Mouse (Mus musculus) adrenal gland (tissue): ENCODE measurements around the gene Smap2.
"Not testable (repeated sequence)": the region's sequence is repeated elsewhere in the genome, so short reads cannot be mapped to it uniquely, and the experiment has no call there.

Experiments used
- intact Hi-C: fragments of 180-260 bp; cut with DNase I; formaldehyde crosslinking; loops from one replicate; pipeline ENCODE4 v1.15.1; 2025
- long read RNA-seq, 2 experiments: library from polyadenylated mRNA; unstranded; transcript quantifications; one replicate each; pipeline ENCODE4 v2.0.0; 2020; ENCODE audit warnings: borderline replicate concordance in 1 of 2; ENCODE audit not compliant: insufficient replicate concordance in 1 of 2

The Smap2 gene
- long read RNA-seq, experiment 1, partial matches to known transcripts: 2 of 4 reads
- long read RNA-seq, experiment 1, other reads (novel, unspliced or antisense): 1 of 4 reads
- long read RNA-seq, experiment 2, partial matches to known transcripts: 3 of 3 reads
- long read RNA-seq, experiment 2, other reads (novel, unspliced or antisense): 0 of 3 reads

DNA sequence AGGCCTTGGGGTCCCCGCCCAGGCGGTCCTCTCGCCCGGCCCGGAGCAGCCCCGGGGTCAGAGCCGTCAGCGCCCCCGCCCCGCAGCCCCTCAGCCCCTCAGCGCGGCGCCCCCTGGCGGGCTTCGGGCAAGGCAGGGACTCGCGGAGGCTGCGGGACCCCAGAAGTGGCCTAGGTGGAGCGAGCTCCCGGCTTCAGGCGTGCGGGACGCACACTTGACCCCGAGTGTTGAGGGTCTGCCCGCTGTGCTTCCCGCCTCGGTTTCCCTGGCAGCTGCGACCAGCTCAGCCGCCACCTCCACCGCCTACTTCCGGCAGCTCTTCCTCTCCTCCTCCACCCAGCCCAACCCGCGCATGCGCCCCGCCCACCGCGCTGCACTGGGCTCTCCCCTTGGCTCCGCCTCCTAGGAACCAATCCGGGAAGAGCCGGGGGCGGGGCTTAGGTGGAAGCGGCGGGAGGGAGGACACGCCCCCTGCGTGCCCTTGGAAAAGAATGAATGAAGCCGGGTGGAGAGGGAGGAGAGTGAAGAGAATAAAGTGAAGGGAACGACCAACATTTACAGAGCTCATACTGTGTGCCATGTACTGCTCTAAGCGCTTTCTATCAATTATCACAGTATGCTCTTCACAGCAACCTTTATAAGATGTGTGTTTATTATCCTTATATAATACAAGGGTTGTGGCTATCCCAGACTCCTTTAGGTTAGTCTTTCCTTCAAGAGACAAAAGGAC is at the start of gene Smap2:
Gene Smap2 (minus strand): TSS at position 320 of the 730 bp plus-strand sequence.
- intact Hi-C loops: no loop called here

DNA sequence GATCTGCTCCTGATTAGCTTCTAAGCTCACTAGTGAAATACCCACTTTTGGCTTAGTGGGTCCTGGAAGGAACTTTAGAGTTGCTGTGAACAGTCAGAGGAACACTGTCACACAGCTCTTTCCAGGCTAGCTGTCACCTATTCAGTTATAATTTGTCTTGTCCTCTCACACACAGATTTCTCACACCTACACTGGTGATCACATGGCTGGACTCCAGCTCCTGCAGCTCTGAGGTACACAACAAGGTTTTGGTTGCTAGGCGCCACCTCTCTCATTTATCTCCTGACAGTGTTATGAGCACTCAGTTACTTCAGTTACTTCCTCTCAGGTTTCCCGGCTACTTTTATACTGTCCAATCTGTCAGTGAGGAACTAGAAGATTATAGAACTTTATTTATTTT is 48.3 kb upstream of the Smap2 start:
- intact Hi-C loops: no loop called here

DNA sequence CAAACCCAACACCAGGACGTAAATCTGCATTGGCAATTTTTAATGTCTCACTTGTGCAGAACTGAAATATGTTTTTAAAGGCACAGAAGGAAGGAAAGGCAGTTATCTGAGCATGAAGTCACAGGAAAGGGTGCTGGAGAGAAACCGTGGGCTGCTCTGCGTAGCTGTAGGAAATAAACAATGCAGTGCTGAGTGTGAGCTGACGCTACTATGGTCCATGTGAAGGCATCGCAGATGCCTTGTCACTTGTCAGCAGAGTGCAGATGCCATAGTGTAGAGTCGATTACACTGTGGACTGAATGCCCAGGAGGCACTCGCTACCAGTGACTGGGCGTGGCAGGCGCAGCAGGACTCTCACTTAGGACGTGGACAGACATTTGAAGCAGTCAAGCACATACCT is 42.2 kb upstream of the Smap2 start:
- intact Hi-C loops: not testable (repeated sequence)

DNA sequence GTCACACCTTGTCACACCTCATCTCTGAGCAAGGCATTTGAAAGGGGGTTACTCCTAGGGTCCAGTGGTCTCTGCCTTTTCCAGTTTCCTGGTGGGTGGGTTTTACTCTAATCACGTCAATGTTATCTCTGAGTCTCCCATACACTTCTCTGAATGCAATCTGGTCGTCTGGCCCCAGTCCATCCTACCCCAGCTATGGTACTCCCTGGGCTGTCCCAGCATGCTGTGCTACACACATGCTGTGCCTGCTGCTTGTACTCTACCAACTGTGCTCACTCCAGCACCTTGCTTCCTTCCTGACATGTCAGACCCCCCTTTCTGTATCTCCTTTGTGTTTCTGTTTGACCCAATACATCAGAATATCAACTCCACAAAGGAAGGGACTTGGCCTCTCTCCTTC is 40.0 kb upstream of the Smap2 start:
- intact Hi-C loops: no loop called here

DNA sequence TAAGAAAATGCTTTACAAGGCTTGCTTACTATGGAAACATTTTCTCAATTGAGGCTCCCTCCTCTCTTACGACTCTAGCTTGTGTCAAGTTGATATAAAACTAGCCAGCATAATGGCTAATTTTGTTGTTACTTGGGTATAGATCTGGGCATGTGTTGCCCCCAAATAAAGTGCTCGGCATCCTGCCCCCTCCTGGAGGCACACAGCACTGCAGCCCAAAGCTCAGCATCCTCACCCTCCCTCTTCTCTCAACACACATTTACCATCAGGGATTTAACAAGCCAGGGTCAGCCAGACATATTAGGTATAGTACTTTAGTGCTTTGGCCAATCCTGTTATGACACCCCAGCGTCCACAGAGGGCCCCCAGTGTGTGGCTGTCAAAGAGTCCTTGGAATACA is 39.3 kb upstream of the Smap2 start:
- intact Hi-C loops: no loop called here

DNA sequence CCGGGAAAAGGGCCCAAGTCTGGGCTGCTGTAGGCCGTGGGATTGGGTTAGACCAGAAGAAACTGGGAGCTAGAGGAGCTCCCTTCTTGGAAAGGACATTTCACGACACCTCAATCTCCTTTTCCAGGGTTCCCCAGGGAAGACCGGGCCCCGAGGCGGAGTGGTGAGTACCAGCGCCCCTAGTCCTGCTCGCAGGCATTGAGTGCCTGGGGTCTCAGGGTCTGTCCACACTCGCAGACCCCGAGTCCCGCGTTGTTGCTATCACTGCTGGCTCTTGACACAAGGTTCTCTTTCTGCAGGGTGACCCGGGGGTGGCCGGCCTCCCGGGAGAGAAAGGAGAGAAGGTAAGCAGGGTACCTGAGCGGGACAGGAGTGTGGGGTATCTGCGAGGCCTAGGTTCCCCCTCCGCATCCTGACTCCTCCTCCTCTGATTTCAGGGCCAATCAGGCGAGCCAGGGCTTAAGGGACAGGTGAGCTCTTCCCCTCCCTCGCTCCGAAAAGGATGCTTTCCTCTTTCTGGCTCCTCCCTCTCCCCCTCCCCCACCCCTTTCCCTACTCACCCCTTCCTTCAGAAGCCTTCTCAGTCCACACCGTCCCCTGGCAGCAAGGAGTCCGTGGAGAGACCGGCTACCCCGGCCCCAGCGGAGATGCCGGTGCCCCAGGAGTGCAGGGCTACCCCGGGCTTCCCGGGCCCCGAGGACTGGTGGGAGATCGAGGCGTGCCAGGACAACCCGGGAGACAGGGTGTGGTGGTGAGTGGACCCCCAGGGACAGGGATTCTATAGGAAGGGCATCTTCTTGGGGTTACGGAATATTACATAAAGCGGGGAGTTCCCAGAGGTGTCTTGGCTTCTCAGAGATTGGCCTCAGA is 35.6 kb upstream of the Smap2 start:
- intact Hi-C loops: no loop called here

DNA sequence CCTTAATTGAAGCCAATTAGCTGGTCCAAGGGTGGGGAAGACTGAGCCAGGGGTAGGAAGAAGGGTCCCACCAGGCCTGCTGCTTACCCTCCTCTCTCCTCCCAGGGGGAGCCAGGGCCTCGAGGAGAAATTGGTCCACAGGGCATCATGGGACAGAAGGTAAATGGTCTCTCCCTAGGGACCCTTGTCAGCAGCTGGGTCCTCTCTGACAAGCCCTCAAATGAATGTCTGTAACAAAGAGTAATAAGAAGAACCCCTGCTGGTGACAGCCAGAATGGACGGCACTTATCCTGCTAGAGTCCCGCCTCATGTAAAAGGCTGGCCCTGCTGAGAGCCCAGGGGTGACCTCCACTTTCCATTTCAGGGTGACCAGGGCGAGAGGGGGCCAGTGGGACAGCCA is 34.8 kb upstream of the Smap2 start:
- intact Hi-C loops: no loop called here

DNA sequence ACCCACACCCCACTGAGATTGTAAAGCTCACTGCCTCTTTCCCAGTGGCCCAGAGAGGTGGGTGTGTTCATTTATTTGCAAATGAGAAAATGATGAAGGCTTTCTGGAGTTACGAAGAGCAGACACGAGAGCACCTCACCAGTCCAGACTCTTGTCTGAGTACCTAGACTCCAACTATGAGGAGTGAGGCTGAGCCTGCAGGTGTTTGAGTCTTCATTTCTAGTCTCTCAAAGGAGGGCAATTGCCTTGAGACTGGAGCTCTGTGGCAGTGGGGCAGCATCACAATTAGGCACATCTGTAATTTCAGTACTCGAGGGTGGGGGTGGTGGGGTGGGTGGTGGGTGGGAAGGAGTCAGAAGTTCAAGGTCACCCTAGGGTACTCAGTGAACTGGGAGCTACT is 25.9 kb upstream of the Smap2 start:
- intact Hi-C loops: no loop called here

DNA sequence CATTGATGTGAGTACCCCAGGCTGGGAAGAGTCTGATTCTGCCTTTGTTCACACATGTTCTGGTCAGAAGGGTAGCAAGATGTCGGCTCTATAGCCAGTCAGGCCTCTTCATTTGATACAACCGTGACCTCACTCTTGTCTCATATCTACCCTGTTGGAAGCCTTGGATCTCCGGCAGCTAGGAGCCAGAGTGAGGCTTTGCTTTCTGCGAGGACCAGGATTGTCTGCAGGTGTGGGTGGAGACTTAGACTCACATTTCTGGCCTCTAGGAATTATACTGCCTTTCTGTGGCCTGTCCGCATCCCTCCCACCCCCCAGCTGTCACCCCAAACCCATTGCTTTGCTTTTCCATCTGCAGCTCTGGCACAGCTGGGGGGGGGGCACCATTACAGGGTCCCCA is 25.4 kb upstream of the Smap2 start:
- intact Hi-C loops: no loop called here

DNA sequence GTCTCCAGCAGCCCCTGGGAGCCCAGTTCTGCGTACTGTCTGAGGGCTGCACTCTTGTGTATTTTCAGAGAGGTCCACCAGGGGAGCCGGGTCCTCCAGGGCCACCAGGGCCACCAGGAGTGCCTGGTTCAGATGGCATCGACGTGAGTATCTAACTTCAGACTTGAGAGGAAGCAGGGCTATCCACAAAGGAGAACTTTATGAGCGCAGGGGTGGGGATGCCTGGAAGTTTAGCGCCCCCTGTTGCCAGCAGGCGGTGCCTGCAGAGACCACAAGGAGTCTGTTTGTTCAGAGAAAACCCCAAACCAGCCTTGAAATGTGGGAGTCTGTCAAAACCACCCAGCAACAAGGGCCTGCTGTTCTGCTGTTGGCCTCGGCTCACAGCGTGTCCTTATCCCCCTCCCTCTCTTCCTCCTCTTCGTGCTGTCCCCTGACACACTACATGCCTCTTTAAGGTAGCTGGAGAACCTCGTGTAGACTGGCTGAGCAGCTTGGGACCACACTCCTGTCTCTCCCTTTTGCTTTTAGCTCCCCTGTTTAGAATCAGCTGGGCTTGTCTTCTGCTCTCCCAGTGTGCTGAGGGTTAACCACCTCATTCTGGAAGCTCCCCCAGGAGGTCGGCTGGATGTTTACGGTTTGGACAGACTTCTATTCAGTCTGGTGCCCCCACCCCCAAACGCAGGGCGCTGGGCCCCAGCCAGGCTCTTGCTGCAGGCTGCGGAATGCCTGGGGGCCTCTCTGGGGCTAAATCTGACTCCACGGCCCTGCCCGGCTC is 24.0 kb upstream of the Smap2 start:
- intact Hi-C loops: no loop called here

DNA sequence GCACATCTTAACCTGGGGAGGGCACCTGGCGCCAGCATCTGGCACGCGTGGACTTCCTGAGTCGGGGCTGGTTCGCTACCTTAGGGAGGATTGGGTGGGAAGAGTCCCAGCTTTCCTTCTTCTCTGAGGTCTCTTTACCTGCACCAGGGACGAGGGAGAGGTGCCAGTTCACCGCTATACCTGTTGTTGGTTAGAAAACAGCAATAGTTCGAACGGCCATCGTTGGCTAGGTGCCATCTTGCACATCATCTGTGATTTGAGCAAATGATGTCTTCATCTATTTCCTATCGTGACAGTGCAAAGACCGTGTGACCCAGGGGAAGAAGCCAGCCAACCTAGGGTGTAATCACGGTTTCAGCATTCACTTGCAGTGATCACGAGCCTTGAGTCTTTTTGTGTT is 23.3 kb upstream of the Smap2 start:
- intact Hi-C loops: no loop called here

DNA sequence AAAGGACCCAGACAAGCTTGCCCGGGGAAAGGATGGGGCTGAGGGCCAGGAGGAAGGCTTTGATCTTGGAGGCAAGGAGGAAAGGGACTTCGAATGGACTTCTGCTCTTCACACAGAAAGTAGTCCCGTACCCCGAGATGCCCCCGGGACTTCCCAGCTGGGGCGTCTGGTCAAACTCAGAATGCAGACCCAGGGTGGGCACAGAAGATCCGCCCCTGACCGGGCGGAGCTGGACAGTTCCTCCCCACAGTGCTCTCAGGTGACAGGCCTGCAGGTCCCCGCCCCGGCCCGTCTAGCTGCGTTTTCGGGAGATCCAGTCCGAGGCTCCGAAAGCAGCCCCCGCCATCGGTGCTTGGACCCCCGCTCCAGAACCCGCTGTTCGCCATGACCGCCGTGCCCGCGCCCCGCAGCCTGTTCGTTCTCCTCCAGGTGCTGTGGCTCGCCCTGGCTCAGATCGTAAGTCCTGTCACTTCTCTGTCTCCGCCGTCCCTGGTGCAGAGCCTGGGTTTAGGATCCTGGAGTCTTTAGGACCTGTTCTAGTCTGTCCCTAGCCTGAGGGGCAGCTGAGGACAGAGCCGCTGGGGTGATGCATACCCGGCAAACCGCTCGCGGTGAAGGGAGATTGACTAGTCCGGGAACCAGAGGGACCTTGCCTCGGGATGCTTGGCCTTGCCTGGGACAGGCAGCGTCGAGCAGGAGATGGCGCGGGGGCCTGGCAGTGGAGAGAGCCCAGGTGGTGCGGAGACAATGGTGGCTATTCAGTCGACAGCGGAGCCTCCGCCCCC is 22.5 kb upstream of the Smap2 start, which contains the start of gene Col9a2:
Gene Col9a2 (plus strand): TSS at position 55 of the 785 bp plus-strand sequence.
- intact Hi-C loops: no loop called here

DNA sequence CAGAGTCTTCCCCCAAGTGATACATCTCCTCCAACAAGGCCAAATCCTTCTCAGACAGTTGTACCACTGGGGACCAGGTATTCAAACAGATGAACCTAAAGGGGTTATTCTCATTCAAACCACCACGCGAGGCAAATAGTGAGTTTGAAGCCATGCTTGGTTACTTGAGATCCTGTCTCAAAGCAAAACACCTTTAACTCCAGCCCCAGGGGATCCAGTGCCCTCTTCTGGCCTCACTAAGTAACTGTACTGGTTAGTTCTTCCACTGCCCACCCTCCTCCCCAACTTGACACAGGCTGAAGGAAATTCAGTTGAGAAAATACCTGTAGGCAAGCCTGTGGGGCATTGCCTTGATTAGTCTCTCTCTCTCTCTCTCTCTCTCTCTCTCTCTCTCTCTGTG is 16.0 kb upstream of the Smap2 start:
- intact Hi-C loops: no loop called here

DNA sequence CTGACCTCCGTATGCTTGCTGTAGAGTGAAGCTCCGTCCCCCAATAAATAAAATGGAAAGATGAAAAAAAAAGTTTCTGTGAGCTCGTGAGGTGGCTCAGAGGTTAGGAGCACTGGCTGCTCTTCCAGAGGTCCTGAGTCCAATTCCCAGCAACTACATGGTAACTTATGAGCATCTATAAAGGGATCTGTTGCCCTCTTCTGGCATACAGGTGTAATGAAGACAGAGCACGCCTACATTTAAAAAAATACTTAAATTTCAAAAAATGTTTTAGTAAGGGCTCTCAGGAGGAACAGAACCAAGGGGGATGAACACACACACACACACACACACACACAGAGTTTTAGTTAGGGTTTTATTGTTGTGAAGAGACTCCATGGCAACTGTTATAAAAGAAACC is 14.4 kb upstream of the Smap2 start:
- intact Hi-C loops: loop anchor here (1.0 kb wide), 1 partner anchor 44 kb away; no protein-coding TSS in a partner anchor

DNA sequence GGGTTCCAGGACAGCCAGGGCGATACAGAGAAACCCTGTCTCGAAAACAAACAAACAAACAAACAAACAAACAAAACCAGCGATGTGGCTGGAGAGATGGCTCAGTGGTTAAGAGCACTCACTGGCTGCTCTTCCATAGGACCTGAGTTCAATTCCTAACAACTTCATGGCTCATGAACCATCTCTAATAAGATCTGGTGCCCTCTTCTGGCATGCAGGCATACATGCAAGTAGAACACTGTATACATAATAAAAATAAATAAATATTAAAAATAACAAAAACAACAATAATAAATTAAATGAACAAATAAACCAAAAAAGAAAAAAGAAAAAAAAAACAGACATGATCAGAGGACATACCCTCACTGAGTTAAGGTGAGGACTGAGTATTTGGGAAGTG is 12.6 kb upstream of the Smap2 start:
- intact Hi-C loops: loop anchor here (5.0 kb wide), 1 partner anchor 203 kb away; no protein-coding TSS in a partner anchor

DNA sequence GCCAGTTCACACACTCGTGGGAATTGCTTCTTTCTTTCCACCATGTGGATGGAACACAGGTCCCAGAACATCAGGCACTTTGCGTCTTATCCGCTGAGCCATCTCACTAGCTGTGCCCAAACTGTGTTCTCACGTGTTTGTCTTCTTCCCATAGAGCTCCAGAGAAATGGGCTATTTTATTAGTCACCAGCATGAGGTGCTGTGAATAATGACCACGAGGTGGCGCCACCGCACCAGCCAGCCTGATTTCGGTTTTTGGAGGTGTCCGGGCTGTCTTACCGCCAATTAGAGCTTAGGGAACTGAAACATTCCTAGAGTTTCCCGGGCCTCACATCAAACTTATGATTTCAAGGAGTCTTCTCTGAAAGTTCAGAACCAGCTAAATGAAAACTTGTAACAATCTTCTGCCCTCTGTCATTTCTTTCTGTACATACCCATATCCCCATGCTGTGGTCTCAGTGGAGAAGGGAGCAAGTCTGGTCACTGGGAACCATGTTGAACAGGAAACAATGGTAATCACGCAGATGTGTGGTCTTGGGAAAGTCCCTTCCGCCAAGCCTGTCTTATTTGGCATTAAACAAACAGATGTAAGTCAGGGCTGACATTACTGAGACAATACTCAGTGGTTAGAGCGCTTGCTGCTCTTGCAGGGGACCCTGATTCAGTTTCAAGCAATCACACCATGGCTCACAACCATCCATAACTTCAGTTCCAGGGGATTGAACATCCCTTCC is 11.8 kb upstream of the Smap2 start:
- intact Hi-C loops: loop anchor here (1.0 to 5.0 kb wide), 2 partner anchors 43 to 203 kb away; no protein-coding TSS in a partner anchor

DNA sequence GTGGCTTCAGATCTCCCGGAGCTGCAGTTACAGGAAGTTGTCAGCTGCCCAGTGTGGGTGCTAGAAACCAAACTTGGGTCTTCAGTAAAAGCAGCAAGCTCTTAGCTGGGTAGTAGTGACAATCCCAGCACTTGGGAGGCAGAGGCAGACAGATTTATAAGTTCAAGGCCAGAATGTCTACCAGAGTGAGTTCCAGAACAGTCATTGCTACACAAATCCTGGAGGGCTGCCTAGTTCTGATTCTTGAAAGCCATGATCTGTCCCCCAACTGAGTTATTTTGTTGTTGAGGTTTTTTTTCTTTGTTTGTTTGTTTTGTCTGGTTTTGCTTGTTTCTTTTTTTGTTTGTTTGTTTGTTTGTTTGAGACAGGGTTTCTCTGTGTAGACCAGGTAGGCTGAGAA is 11.1 kb upstream of the Smap2 start:
- intact Hi-C loops: loop anchor here (1.0 to 5.0 kb wide), 2 partner anchors 42 to 204 kb away; no protein-coding TSS in a partner anchor

DNA sequence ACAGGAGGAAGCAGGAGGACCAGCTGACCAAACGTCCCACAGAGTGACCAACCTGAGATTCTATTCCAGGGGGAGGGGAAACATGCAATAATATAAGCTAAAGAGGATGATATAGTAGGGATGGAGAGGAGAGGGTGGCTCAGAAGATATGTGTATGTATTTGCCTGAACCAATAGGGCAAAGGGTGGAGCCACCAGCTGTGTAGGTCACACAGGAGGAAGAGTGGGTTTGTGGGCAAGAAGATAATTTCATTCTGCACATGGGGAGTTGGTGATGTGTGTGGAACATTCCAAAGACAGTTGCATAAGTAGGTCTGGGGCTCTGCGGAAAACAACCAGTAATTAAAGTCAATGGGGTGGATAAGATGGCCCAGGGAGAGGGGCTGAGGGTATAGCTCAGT is 8.6 kb upstream of the Smap2 start:
- intact Hi-C loops: loop anchor here (5.0 kb wide), 1 partner anchor 207 kb away; no protein-coding TSS in a partner anchor

DNA sequence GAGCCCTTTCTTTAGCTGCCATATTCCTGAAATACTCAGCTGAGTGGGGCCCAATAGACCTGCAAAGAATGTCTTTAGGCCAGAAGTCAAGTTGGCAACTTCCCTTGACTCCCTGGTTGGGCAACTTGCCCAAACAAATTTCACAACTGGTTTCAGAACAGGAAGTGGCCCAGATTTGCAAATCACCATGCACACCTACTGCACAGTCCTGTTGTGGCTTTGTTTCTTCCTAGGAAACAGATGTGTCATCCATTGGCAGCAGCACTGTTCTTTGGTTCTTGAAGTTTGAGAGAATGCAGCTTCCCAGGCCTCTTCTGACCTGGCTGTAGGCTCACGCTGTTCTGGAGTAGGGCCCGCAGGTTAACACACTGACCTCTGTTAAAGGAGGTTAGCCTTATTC is 6.9 kb upstream of the Smap2 start:
- intact Hi-C loops: no loop called here

DNA sequence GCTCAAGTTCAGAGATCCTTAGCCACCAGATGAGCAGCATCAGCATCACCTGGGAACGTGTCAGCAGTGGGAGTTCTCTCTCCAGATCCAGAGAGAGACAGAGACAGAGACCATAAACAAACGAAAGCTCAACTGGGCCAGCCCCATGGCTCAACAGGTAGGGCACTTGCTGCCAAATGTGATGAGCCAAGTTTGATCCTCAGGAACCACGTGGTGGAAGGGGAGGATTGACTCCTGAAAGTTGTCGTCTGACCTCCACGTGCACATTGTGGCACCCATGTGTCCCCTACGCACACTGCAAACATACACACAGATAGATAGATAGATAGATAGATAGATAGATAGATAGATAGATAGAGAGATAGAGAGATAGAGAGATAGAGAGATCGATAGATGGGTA is 6.4 kb upstream of the Smap2 start:
- intact Hi-C loops: no loop called here
